Mouse (Mus musculus): Measurements from ENCODE around the gene Serpine2. TPM values are rescaled to one million over a fixed set of nuclear protein-coding genes. Genes with fewer than 3 reads are reported as not detected.

Gene Serpine2
- 10 to 100 TPM; 65.6 to 84.1 TPM for total RNA-seq (2021)
- long read RNA-seq, experiment 1, transcript Serpine2-201 (9 exons, 2,210 nt), result major isoform, 168 of 185 reads
- long read RNA-seq, experiment 1, partial matches to known transcripts, result 10 of 185 reads
- long read RNA-seq, experiment 1, other reads (novel, unspliced or antisense), result 6 of 185 reads
- long read RNA-seq, experiment 2, transcript Serpine2-201 (9 exons, 2,210 nt), result major isoform, 201 of 218 reads
- long read RNA-seq, experiment 2, partial matches to known transcripts, result 7 of 218 reads
- long read RNA-seq, experiment 2, other reads (novel, unspliced or antisense), result 8 of 218 reads

GRCm38 (mm10) chr1:79861130-79861942, at the start of gene Serpine2:
Gene Serpine2 (minus strand): TSS chr1:79861180.
- DNase-seq, result no peak

GRCm38 (mm10) chr1:79907811-79908210, 46.8 kb upstream of the Serpine2 start:
- DNase-seq, result no peak

- DNase-seq, result no peak
Measured at GRCm38 (mm10) chr1:79905241-79905640, 44.3 kb upstream of the Serpine2 start.

- no peak for DNase-seq
Measured at GRCm38 (mm10) chr1:79902901-79903300, 41.9 kb upstream of the Serpine2 start.

GRCm38 (mm10) chr1:79882648-79883047, 21.7 kb upstream of the Serpine2 start:
- DNase-seq, result no peak

- DNase-seq, result no peak
Measured at GRCm38 (mm10) chr1:79874741-79875140, 13.8 kb upstream of the Serpine2 start.

- DNase-seq, result no peak
Measured at GRCm38 (mm10) chr1:79860411-79861039, 455 bp downstream of the Serpine2 start.

GRCm38 (mm10) chr1:79859975-79860374, 1.0 kb downstream of the Serpine2 start:
- no peak for DNase-seq

GRCm38 (mm10) chr1:79859026-79859425, 2.0 kb downstream of the Serpine2 start:
- DNase-seq, result no peak

GRCm38 (mm10) chr1:79858389-79858994, 2.5 kb downstream of the Serpine2 start:
- no peak for DNase-seq

GRCm38 (mm10) chr1:79857681-79858388, 3.1 kb downstream of the Serpine2 start:
- DNase-seq, result no peak

GRCm38 (mm10) chr1:79856756-79857155, 4.2 kb downstream of the Serpine2 start:
- DNase-seq, result no peak

- DNase-seq, result no peak
Measured at GRCm38 (mm10) chr1:79853527-79853926, 7.5 kb downstream of the Serpine2 start.

- peak; percentile 44 for DNase-seq
Measured at GRCm38 (mm10) chr1:79850341-79850740, 10.6 kb downstream of the Serpine2 start.

- DNase-seq, result no peak
Measured at GRCm38 (mm10) chr1:79848663-79849062, 12.3 kb downstream of the Serpine2 start.

- no peak for DNase-seq
Measured at GRCm38 (mm10) chr1:79846891-79847290, 14.1 kb downstream of the Serpine2 start.

GRCm38 (mm10) chr1:79832719-79833404, 28.1 kb downstream of the Serpine2 start:
- DNase-seq, result no peak

GRCm38 (mm10) chr1:79823951-79824633, 36.9 kb downstream of the Serpine2 start:
- DNase-seq, result no peak

- peak; percentile 68 for DNase-seq
Measured at GRCm38 (mm10) chr1:79822806-79823525, 38.0 kb downstream of the Serpine2 start.
